Mouse (Mus musculus) heart, embryonic 11.5 days (tissue): ENCODE measurements around the gene Apob. TPM values are rescaled to one million over a fixed set of nuclear protein-coding genes. Genes with fewer than 3 reads are reported as not detected.

ENCODE experiments used
- ATAC-seq: fragments of 200-750 bp; cut with Nextera tagmentation; replicated peaks from 2 replicates; pipeline ENCODE4 v1.8.0; 2017; ENCODE audit warnings: moderate library complexity; ENCODE audit not compliant: insufficient number of reproducible peaks, low FRiP score, low TSS enrichment
- H3K27ac ChIP-seq: fragments of 300-500 bp; sonication (generic); 2 replicates; pipeline ENCODE4 v1.5.1; 2014; ENCODE audit warnings: mild to moderate bottlenecking, low read depth, low read length
- H3K27me3 ChIP-seq: fragments of 300-500 bp; sonication (generic); 2 replicates; pipeline ENCODE4 v1.6.1; 2014; ENCODE audit warnings: mild to moderate bottlenecking, low read length, mixed read lengths; ENCODE audit not compliant: control insufficient read depth, insufficient read depth
- H3K36me3 ChIP-seq: fragments of 300-500 bp; sonication (generic); 2 replicates; pipeline ENCODE4 v1.6.1; 2014; ENCODE audit warnings: mild to moderate bottlenecking, low read length, moderate library complexity, mixed read lengths; ENCODE audit not compliant: control insufficient read depth, insufficient read depth
- H3K4me1 ChIP-seq: fragments of 300-500 bp; sonication (generic); 2 replicates; pipeline ENCODE4 v1.6.1; 2014; ENCODE audit warnings: low read length; ENCODE audit not compliant: control insufficient read depth, insufficient read depth
- H3K4me2 ChIP-seq: fragments of 300-500 bp; sonication (generic); 2 replicates; pipeline ENCODE4 v1.6.1; 2014; ENCODE audit warnings: mild to moderate bottlenecking, moderate library complexity
- H3K4me3 ChIP-seq: fragments of 300-500 bp; sonication (generic); 2 replicates; pipeline ENCODE4 v1.5.1; 2014; ENCODE audit warnings: low read depth, low read length
- H3K9ac ChIP-seq: fragments of 300-500 bp; sonication (generic); 2 replicates; pipeline ENCODE4 v1.6.1; 2014; ENCODE audit warnings: mild to moderate bottlenecking, low read depth, low read length, moderate library complexity
- H3K9me3 ChIP-seq: fragments of 300-500 bp; sonication (generic); replicated peaks from 2 replicates; pipeline ENCODE4 v1.6.1; 2016; ENCODE audit warnings: low read length; ENCODE audit not compliant: control insufficient read depth
- WGBS: fragments of 180-500 bp; shearing (Covaris S2); extraction: QIAGEN DNeasy Blood & Tissue Kit; methylation state at CpG from one replicate; pipeline ENCODE4 v1.1.7; 2014; ENCODE audit not compliant: insufficient replicate concordance; 5-methylcytosine and 5-hydroxymethylcytosine counted together
- polyA plus RNA-seq: library from polyadenylated mRNA; unstranded; fragments of >200 nt; fragmentation: Nextera tagmentation; extraction: Ambion mirVana; gene quantifications from 2 replicates; pipeline ENCODE4 v1.2.1, GENCODE M21; 2014

The Apob gene
- polyA plus RNA-seq, 1 experiment from 2014 or later = 1.8 TPM

DNA sequence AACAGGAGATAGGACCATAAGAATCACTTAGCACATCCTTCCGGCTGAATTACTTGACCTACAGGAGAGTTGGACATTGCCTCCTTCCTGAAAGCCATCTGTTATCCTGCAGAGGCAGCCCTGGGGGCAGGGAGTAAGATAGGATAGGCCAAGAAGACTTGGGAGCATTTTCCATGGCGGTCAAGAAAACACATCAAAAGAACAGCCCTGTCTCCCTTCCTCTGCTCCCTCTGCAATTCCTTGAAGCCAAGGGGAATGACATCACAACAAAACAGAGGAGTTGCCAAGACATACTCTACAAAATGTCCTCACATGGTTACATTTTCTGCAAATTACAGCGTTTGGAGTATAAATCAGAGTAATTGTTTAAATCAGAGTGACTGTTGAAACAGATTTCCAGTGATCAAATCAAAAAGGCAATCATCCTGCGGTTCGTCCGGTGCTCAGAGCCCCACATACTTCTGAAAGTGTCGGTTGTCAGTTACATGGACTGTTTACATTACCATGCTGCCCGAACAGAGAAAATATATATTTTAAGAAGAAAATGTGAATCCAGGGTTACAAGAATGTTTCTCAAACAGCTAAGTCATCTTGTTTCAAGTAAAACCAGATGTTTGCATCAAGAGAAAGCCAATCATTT lies 78.7 kb downstream of the Apob start:
- Histone ChIP-seq H3K9ac (no peak overlapping the region), H3K9me3 (no peaks in the 10 kb centered on the region), H3K36me3 (no peaks in the 10 kb centered on the region), H3K4me1 (no peaks in the 10 kb centered on the region), H3K4me3 (no peak overlapping the region), H3K27ac (no peak overlapping the region), H3K27me3 (no peaks in the 10 kb centered on the region), H3K4me2 (no peak overlapping the region)
- 70% methylated on average over 8 of the region's 8 CpGs for WGBS
- ATAC-seq = no peak

DNA sequence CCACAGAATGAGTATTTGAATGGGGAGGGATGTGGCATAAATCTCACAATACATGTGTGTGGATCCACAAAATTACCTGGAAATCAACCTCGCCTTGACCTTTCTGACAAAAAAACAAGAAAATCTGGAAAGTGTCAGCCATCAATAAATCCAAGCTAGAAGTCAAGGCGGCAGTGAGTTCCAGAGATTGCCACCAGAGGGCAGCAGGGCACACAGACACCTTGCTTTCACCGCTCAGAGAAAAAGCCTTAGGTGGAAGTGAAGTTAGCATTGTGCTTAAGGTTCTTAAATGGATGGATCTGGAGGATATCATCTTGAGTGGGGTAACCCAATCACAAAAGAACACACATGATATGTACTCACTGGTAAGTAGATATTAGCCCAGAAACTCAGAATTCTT lies 82.1 kb downstream of the Apob start:
- no peak overlapping the region for H3K4me3 ChIP-seq
- 10% methylated on average over 3 of the region's 3 CpGs for WGBS
- no peaks in the 10 kb centered on the region for H3K4me1 ChIP-seq
- H3K9ac ChIP-seq = no peak overlapping the region
- H3K27me3 ChIP-seq = no peaks in the 10 kb centered on the region
- H3K36me3 ChIP-seq = no peaks in the 10 kb centered on the region
- no peak overlapping the region for H3K27ac ChIP-seq
- no peaks in the 10 kb centered on the region for H3K9me3 ChIP-seq
- ATAC-seq = no peak
- no peak overlapping the region for H3K4me2 ChIP-seq

DNA sequence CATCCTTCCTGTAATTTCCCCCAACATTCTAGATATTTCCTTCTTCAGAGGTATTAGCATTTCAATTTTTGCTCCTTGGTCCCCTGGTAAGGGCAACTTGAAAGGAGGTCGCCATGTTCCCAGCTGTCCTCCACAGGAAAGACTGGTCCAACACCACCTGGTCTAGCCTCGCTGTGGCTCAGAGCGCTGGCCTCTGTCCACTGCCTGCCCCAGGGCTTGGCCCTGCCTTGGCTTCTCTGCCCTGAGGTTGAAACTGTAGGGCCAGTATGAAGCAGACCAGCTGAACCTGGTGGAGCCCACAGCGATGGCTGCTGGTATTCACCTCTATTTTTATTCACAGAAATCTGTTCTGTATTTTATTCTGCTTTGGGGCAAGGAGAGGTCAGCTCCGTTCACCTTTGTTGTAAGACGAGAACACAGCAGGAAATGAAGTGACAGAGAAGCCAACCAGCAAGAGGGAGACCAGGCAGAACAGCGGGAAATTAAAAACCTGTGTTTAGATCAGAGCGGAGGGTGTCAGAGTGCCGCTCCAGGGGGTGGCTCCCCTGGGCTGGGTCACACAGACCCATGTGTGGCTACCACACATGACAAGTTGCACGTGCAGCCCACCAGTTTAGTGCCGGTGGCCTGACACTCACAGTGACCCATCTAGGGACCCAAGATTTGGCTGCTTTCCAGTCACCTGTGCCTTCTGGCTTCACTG lies 86.1 kb downstream of the Apob start:
- peaks cover 4% of the 10 kb centered on the region; the same call in 1 of the 2 replicates for H3K9me3 ChIP-seq
- no peak overlapping the region for H3K27ac ChIP-seq
- ATAC-seq = no peak
- H3K27me3 ChIP-seq = no peaks in the 10 kb centered on the region
- no peak overlapping the region for H3K4me3 ChIP-seq
- H3K4me1 ChIP-seq = no peaks in the 10 kb centered on the region
- no peak overlapping the region for H3K4me2 ChIP-seq
- WGBS = 61% methylated on average over 11 of the region's 11 CpGs
- no peak overlapping the region for H3K9ac ChIP-seq
- H3K36me3 ChIP-seq = no peaks in the 10 kb centered on the region

Other genes starting within 250 kb of the Apob start
- gene Ldah, start 230.5 kb downstream of the Apob start, polyA plus RNA-seq = 55.3 and 59.2 TPM in 2 replicates